Mouse (Mus musculus) forebrain, embryonic 12.5 days (tissue): ENCODE measurements around the gene Ift57. TPM values are rescaled to one million over a fixed set of nuclear protein-coding genes. Genes with fewer than 3 reads are reported as not detected.

Experiments
- ATAC-seq: fragments of 200-750 bp; cut with Nextera tagmentation; 2 replicates; pipeline ENCODE4 v1.8.0; 2017; ENCODE audit warnings: moderate TSS enrichment; ENCODE audit not compliant: low FRiP score
- H3K27ac ChIP-seq: fragments of 300-500 bp; sonication (generic); 2 replicates; pipeline ENCODE4 v1.5.1; 2016; ENCODE audit warnings: mild to moderate bottlenecking
- H3K27me3 ChIP-seq: fragments of 300-500 bp; sonication (generic); 2 replicates; pipeline ENCODE4 v1.6.1; 2016; ENCODE audit warnings: mild to moderate bottlenecking
- H3K36me3 ChIP-seq: fragments of 300-500 bp; sonication (generic); replicated peaks from 2 replicates; pipeline ENCODE4 v1.6.1; 2016; ENCODE audit warnings: mild to moderate bottlenecking
- H3K4me1 ChIP-seq: fragments of 300-500 bp; sonication (generic); 2 replicates; pipeline ENCODE4 v1.6.1; 2016
- H3K4me2 ChIP-seq: fragments of 300-500 bp; sonication (generic); 2 replicates; pipeline ENCODE4 v1.6.1; 2016; ENCODE audit warnings: mild to moderate bottlenecking, moderate library complexity
- H3K4me3 ChIP-seq: fragments of 300-500 bp; sonication (generic); replicated peaks from 2 replicates; pipeline ENCODE4 v1.5.1; 2016; ENCODE audit warnings: mild to moderate bottlenecking
- H3K9ac ChIP-seq: fragments of 300-500 bp; sonication (generic); 2 replicates; pipeline ENCODE4 v1.6.1; 2016; ENCODE audit warnings: mild to moderate bottlenecking
- H3K9me3 ChIP-seq: fragments of 300-500 bp; sonication (generic); 2 replicates; pipeline ENCODE4 v1.6.1; 2016
- WGBS: fragments of 180-500 bp; shearing (Covaris S2); methylation state at CpG from one replicate; pipeline ENCODE4 v1.1.7; 2016; 5-methylcytosine and 5-hydroxymethylcytosine counted together
- polyA plus RNA-seq: library from polyadenylated mRNA; unstranded; fragments of >200 nt; fragmentation: Nextera tagmentation; extraction: Ambion mirVana; gene quantifications from 2 replicates; pipeline ENCODE4 v1.2.1, GENCODE M21; 2016

Ift57 gene
- polyA plus RNA-seq, 1 experiment from 2014 or later: 36.6 TPM

GRCm38 (mm10) chr16:49781556-49782156, 82.6 kb downstream of the Ift57 start:
- Histone ChIP-seq H3K9ac (no peak overlapping the region), H3K4me3 (no peak overlapping the region), H3K4me1 (no peaks in the 10 kb centered on the region), H3K9me3 (no peaks in the 10 kb centered on the region), H3K4me2 (no peak overlapping the region), H3K27me3 (no peaks in the 10 kb centered on the region), H3K36me3 (no peaks in the 10 kb centered on the region), H3K27ac (no peak overlapping the region)
- no peak for ATAC-seq
- WGBS: 81% methylated on average over 5 of the region's 5 CpGs

DNA sequence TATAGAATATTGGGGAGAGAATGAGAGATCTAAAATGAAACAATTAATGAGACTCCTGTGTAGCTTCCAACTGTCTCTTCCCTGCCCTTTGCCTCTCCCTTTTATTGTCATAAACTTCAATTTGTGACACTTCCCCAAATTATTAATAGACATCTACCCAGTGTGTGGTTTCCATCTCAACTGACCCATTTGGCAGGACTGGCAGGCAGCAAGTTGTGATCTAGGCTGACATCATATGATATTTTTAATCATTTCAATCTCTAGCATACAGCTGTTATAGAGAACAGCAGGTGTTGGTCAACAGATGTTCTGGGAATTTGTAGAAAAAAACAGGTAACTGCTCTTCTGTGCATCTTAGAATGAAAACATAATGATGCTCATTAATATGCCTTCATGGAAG, 84.3 kb downstream of the Ift57 start:
- Histone ChIP-seq H3K36me3 (no peaks in the 10 kb centered on the region), H3K27me3 (no peaks in the 10 kb centered on the region), H3K4me3 (no peak overlapping the region), H3K9me3 (no peaks in the 10 kb centered on the region), H3K4me1 (no peaks in the 10 kb centered on the region), H3K4me2 (no peak overlapping the region), H3K9ac (no peak overlapping the region), H3K27ac (no peak overlapping the region)
- no peak for ATAC-seq

DNA sequence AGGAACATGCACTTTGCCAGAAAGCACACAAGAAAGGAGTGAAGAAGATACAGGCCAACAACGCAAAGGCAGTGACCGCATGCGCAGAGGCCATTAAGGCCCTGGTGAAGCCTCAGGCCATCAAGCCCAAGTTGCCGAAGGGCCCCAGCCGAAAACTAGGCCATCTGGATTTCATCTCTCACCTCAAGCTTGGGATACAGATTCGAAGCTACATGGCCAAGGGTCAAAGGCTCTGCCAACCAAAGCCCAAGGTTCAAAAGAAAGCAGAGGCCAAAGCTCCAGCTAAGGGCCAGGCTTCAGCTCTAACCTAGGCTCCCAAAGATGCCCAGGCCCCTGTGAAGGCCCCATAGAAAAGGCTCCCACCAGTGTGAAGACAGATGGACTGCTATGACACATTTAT, 87.1 kb downstream of the Ift57 start:
- WGBS: 90% methylated on average over 6 of the region's 6 CpGs
- no peak overlapping the region for H3K9ac ChIP-seq

DNA sequence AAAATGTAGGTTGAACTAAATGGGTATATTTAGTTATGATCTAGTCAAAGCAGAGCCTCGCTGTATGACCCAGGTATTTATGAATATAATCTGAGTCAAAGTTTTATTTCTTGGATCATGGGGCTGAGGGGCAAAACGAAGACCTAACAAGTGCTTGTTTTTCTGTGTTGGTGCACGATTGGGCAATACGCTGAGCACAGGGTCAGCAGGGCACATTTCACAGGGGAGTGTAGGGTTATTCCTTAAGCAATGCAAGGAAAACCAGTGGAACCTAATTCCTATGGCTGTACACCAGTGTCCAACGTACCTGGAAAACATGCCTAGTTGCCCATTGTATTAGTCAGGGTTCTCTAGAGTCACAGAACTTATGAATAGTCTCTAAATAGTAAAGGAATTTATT, 88.7 kb downstream of the Ift57 start:
- Histone ChIP-seq H3K4me3 (no peak overlapping the region), H3K4me2 (no peak overlapping the region), H3K4me1 (no peaks in the 10 kb centered on the region), H3K27me3 (no peaks in the 10 kb centered on the region), H3K27ac (no peak overlapping the region), H3K36me3 (no peaks in the 10 kb centered on the region), H3K9ac (no peak overlapping the region), H3K9me3 (no peaks in the 10 kb centered on the region)
- 90% methylated on average over 5 of the region's 5 CpGs for WGBS
- no peak for ATAC-seq

More for the DNA sequence above, 87.1 kb downstream of the Ift57 start:
- Histone ChIP-seq H3K27ac (no peak overlapping the region), H3K9me3 (no peaks in the 10 kb centered on the region), H3K36me3 (no peaks in the 10 kb centered on the region), H3K4me3 (no peak overlapping the region), H3K27me3 (no peaks in the 10 kb centered on the region), H3K4me2 (no peak overlapping the region), H3K4me1 (no peaks in the 10 kb centered on the region)
- ATAC-seq: no peak

- Histone ChIP-seq H3K36me3 (no peaks in the 10 kb centered on the region), H3K27ac (no peak overlapping the region), H3K4me3 (no peak overlapping the region), H3K4me1 (no peaks in the 10 kb centered on the region), H3K27me3 (no peaks in the 10 kb centered on the region), H3K9ac (no peak overlapping the region), H3K9me3 (no peaks in the 10 kb centered on the region), H3K4me2 (no peak overlapping the region)
- no peak for ATAC-seq
- 87% methylated on average over 9 of the region's 9 CpGs for WGBS
These were observed 91.8 kb downstream of the Ift57 start for GRCm38 (mm10) chr16:49790575-49791465.

GRCm38 (mm10) chr16:49792446-49792878, 93.4 kb downstream of the Ift57 start:
- no peaks in the 10 kb centered on the region for H3K4me1 ChIP-seq
- 77% methylated on average over 9 of the region's 9 CpGs for WGBS

DNA sequence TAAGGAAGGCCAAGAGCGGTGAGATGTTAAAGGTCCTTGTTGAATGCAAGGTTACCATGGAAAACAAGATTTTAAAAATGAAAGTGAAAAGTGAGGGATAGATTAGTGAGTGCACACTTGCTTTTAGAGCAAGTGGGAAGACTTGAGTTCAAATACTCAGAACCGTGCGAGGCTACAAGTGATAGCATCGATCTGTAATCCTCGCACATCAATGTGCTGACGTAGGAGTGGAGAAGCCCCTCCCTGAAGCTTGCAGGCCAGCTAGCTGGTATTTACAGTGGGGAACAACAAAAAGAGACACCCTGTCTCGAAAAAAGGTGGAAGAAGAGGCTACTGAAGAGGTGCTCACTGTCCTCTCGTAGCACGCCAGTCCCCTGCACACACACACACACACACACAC, 94.6 kb downstream of the Ift57 start:
- Histone ChIP-seq H3K27ac (no peak overlapping the region), H3K9ac (no peak overlapping the region), H3K27me3 (no peaks in the 10 kb centered on the region), H3K36me3 (no peaks in the 10 kb centered on the region), H3K4me3 (no peak overlapping the region), H3K9me3 (no peaks in the 10 kb centered on the region), H3K4me2 (no peak overlapping the region), H3K4me1 (no peaks in the 10 kb centered on the region)
- no peak for ATAC-seq
- 92% methylated on average over 9 of the region's 9 CpGs for WGBS

More at GRCm38 (mm10) chr16:49792446-49792878, 93.4 kb downstream of the Ift57 start:
- Histone ChIP-seq H3K27me3 (no peaks in the 10 kb centered on the region), H3K9me3 (no peaks in the 10 kb centered on the region), H3K4me2 (no peak overlapping the region), H3K4me3 (no peak overlapping the region), H3K9ac (no peak overlapping the region), H3K27ac (no peak overlapping the region), H3K36me3 (no peaks in the 10 kb centered on the region)
- ATAC-seq: no peak

DNA sequence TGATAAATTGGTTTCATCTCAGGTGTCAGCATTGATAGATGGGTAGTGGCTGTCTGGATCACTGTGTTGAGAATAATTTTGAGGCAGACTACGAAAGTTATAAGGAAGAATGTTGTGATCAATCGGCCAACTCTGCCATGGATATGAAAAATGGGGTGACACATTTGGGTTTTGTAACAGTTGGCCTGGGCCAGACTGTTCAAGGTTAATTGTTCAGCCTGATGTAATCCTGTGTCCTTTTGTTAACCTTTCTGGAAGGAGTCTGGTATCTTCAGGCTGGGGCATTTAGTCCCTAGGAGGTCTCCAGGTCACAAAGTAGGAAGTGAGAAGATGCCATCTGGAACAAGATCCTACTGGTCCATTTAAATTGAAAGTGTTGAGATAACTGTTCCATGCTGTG, 97.2 kb downstream of the Ift57 start:
- Histone ChIP-seq H3K9me3 (no peaks in the 10 kb centered on the region), H3K4me3 (no peak overlapping the region), H3K36me3 (no peaks in the 10 kb centered on the region), H3K4me1 (no peaks in the 10 kb centered on the region), H3K4me2 (no peak overlapping the region), H3K9ac (no peak overlapping the region), H3K27ac (no peak overlapping the region), H3K27me3 (no peaks in the 10 kb centered on the region)
- ATAC-seq: no peak
- WGBS: 87% methylated on average over 2 of the region's 2 CpGs

DNA sequence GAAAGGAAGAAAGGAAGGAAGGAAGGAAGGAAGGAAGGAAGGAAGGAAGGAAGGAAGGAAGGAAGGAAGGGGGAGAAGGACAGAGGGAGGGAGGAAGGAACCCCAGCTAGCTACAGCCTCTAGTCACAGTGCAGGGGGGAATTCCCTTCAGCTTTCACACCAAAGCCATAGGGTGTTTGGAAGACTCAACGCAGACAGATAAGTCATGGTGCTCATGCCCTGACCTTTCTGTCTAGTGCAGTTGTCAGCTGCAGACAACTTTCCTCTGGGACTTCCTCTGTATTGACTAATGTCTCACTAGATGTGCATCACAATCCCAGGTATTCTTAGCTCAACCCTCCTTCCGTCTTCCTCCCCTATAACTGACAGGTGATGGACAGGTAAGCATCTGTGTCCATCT, 97.9 kb downstream of the Ift57 start:
- H3K27me3 ChIP-seq: no peaks in the 10 kb centered on the region
- no peaks in the 10 kb centered on the region for H3K9me3 ChIP-seq
- H3K9ac ChIP-seq: no peak overlapping the region
- H3K4me3 ChIP-seq: no peak overlapping the region
- H3K4me1 ChIP-seq: no peaks in the 10 kb centered on the region
- no peak overlapping the region for H3K27ac ChIP-seq
- H3K36me3 ChIP-seq: no peaks in the 10 kb centered on the region
- ATAC-seq: no peak
- H3K4me2 ChIP-seq: no peak overlapping the region
- 97% methylated on average over 2 of the region's 2 CpGs for WGBS

GRCm38 (mm10) chr16:49798790-49799189, 99.8 kb downstream of the Ift57 start:
- Histone ChIP-seq H3K36me3 (no peaks in the 10 kb centered on the region), H3K4me2 (no peak overlapping the region), H3K27me3 (no peaks in the 10 kb centered on the region), H3K4me3 (no peak overlapping the region), H3K4me1 (peaks cover 2% of the 10 kb centered on the region), H3K9me3 (no peaks in the 10 kb centered on the region), H3K27ac (no peak overlapping the region), H3K9ac (no peak overlapping the region)
- ATAC-seq: no peak
- WGBS: 92% methylated on average over 6 of the region's 6 CpGs

GRCm38 (mm10) chr16:49799597-49800561, 100.8 kb downstream of the Ift57 start, which contains the start of gene Cd47:
Gene Cd47, plus strand, starts transcription at chr16:49800533.
- no peak within 1 kb of the TSS for H3K27ac ChIP-seq

GRCm38 (mm10) chr16:49800996-49801395, 102.0 kb downstream of the Ift57 start:
- H3K27ac ChIP-seq: no peak overlapping the region
- no peaks in the 10 kb centered on the region for H3K9me3 ChIP-seq
- H3K4me1 ChIP-seq: peaks cover 18% of the 10 kb centered on the region
- no peaks in the 10 kb centered on the region for H3K27me3 ChIP-seq
- no peak overlapping the region for H3K4me2 ChIP-seq
- no peaks in the 10 kb centered on the region for H3K36me3 ChIP-seq
- no peak overlapping the region for H3K4me3 ChIP-seq
- no peak overlapping the region for H3K9ac ChIP-seq
- WGBS: 91% methylated on average over 5 of the region's 5 CpGs
- no peak for ATAC-seq

More at GRCm38 (mm10) chr16:49799597-49800561, 100.8 kb downstream of the Ift57 start, which contains the start of gene Cd47:
- WGBS: 89% methylated on average over 10 of the region's 10 CpGs
- H3K4me1 ChIP-seq: peaks cover 11% of the 10 kb centered on the region
- no peaks in the 10 kb centered on the region for H3K9me3 ChIP-seq
- no peak within 1 kb of the TSS for H3K4me2 ChIP-seq
- H3K4me3 ChIP-seq: no peak within 1 kb of the TSS
- H3K9ac ChIP-seq: no peak within 1 kb of the TSS
- no peaks in the 10 kb centered on the region for H3K36me3 ChIP-seq
- no peak for ATAC-seq
- H3K27me3 ChIP-seq: no peaks in the 10 kb centered on the region
